Mouse (Mus musculus): ENCODE measurements around the gene Wdr5b. TPM values are rescaled to one million over a fixed set of nuclear protein-coding genes. Genes with fewer than 3 reads are reported as not detected.

Wdr5b gene
- polyA plus RNA-seq, 1 experiment = 5.5 TPM

- TF ChIP-seq POLR2A (IDR thresholded peaks at IDR 0.05; ENCODE audit: borderline replicate concordance, low read depth, low read length) (no peak), CTCF (IDR thresholded peaks at IDR 0.05; ENCODE audit: low read depth, low read length) (no peak)
- H3K27ac ChIP-seq (ENCODE audit: insufficient read depth, low read depth, low read length) = no peak overlapping the region
- peaks cover 4% of the 10 kb centered on the region for H3K4me1 ChIP-seq (ENCODE audit: control insufficient read depth, insufficient read depth, low read length)
- no peak overlapping the region for H3K4me3 ChIP-seq (ENCODE audit: insufficient read depth, low read length)
These were observed 49.0 kb downstream of the Wdr5b start for GRCm38 (mm10) chr16:36089850-36090616.

DNA sequence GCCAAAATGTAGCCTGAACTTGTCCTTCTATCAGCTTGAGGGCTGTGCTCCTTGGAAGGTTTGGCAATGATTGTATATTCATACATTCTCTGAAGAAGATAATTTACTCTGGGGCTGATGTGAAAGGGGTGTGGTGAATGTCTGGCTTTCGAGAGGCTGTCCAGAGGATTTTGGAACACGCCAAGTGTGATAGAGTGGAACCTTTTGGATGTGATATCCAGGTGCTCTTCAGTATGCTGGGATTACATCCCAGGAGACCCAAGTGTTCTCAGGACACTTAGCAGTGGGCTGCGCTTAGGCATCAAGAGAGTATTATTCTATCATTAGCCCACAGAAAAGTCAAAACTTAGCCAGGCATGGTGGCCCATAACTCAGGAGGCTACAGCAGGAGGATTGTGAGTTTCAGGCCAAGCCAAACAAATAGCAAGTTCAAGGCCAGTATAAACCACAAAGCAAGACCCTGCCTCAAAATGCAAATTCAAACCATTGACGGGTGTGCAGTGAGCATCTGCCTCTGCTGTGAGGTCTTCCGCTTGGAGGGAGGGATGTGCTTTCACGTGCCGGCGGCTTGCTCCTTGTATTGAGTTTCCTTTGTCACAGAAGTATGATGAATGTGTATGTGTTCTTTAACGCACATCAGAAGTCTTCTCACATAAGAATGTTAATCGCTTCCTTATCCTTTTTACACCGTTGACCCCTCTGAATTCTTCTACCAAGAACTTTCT lies 50.0 kb downstream of the Wdr5b start:
- Histone ChIP-seq H3K27ac (ENCODE audit: insufficient read depth, low read depth, low read length) (no peak overlapping the region), H3K4me3 (ENCODE audit: insufficient read depth, low read length) (no peak overlapping the region), H3K4me1 (ENCODE audit: control insufficient read depth, insufficient read depth, low read length) (peaks cover 4% of the 10 kb centered on the region)
- TF ChIP-seq CTCF (IDR thresholded peaks at IDR 0.05; ENCODE audit: low read depth, low read length) (no peak), POLR2A (IDR thresholded peaks at IDR 0.05; ENCODE audit: borderline replicate concordance, low read depth, low read length) (no peak)

Other genes starting within 250 kb of the Wdr5b start
- 134 and 148 TPM in 2 replicates for gene Parp14, start 169.6 kb upstream of the Wdr5b start, polyA plus RNA-seq (2012; ENCODE audit: insufficient read depth, insufficient read length, missing spikeins)
- gene Parp9, start 102.7 kb upstream of the Wdr5b start, polyA plus RNA-seq (2012; ENCODE audit: insufficient read depth, insufficient read length, missing spikeins) = 72.8 and 78.7 TPM in 2 replicates
- gene Dtx3l, start 102.0 kb upstream of the Wdr5b start, polyA plus RNA-seq (2012; ENCODE audit: insufficient read depth, insufficient read length, missing spikeins) = 63.1 and 64.2 TPM in 2 replicates
- 23.4 and 26.4 TPM in 2 replicates for gene Kpna1, start 62.4 kb upstream of the Wdr5b start, polyA plus RNA-seq (2012; ENCODE audit: insufficient read depth, insufficient read length, missing spikeins)
- 49.2 and 57.1 TPM in 2 replicates for gene Fam162a, start 30.4 kb downstream of the Wdr5b start, polyA plus RNA-seq (2012; ENCODE audit: insufficient read depth, insufficient read length, missing spikeins)
- 19.6 and 33.8 TPM in 2 replicates for gene Ccdc58, start 30.5 kb downstream of the Wdr5b start, polyA plus RNA-seq (2012; ENCODE audit: insufficient read depth, insufficient read length, missing spikeins)
- gene Csta1, start 90.1 kb downstream of the Wdr5b start, polyA plus RNA-seq (2012; ENCODE audit: insufficient read depth, insufficient read length, missing spikeins) = not detected in 2 replicates
- gene Stfa2l1, start 115.6 kb downstream of the Wdr5b start, polyA plus RNA-seq (2012; ENCODE audit: insufficient read depth, insufficient read length, missing spikeins) = not detected in 2 replicates
- gene Gm5483, start 143.0 kb downstream of the Wdr5b start, polyA plus RNA-seq (2012; ENCODE audit: insufficient read depth, insufficient read length, missing spikeins) = 0.43 TPM in 1 of 2 replicates, not detected in the other
- not detected in 2 replicates for gene Gm5416, start 169.2 kb downstream of the Wdr5b start, polyA plus RNA-seq (2012; ENCODE audit: insufficient read depth, insufficient read length, missing spikeins)
- gene 2010005H15Rik, start 180.3 kb downstream of the Wdr5b start, polyA plus RNA-seq (2012; ENCODE audit: insufficient read depth, insufficient read length, missing spikeins) = not detected in 2 replicates
- not detected in 2 replicates for gene Stfa1, start 235.8 kb downstream of the Wdr5b start, polyA plus RNA-seq (2012; ENCODE audit: insufficient read depth, insufficient read length, missing spikeins)